Mouse (Mus musculus) ES-Bruce4 (cell line): ENCODE results near the gene Rcsd1. TPM values are rescaled to one million over a fixed set of nuclear protein-coding genes. Genes with fewer than 3 reads are reported as not detected.

Experiments used
- H3K27ac ChIP-seq: 2 replicates; pipeline ENCODE4 v1.5.1; 2012; ENCODE audit warnings: low read length, inconsistent platforms; ENCODE audit not compliant: insufficient read depth
- H3K27me3 ChIP-seq: 2 replicates; pipeline ENCODE4 v1.6.1; 2012; ENCODE audit warnings: mild to moderate bottlenecking, low read length, inconsistent platforms; ENCODE audit not compliant: control insufficient read depth, poor library complexity, insufficient read depth, severe bottlenecking
- H3K36me3 ChIP-seq: 2 replicates; pipeline ENCODE4 v1.6.1; 2012; ENCODE audit warnings: inconsistent platforms, mild to moderate bottlenecking, low read length, moderate library complexity; ENCODE audit not compliant: control insufficient read depth, poor library complexity, insufficient read depth, severe bottlenecking
- H3K4me1 ChIP-seq: one replicate; pipeline ENCODE4 v1.8.1; 2011; ENCODE audit warnings: low read length; ENCODE audit not compliant: control insufficient read depth, insufficient read depth
- H3K4me3 ChIP-seq: 2 replicates; pipeline ENCODE4 v1.5.1; 2011; ENCODE audit warnings: low read depth, mild to moderate bottlenecking, low read length
- H3K9ac ChIP-seq: 2 replicates; pipeline ENCODE4 v1.6.1; 2012; ENCODE audit warnings: low read depth, mild to moderate bottlenecking, inconsistent platforms; ENCODE audit not compliant: poor library complexity, severe bottlenecking
- H3K9me3 ChIP-seq: replicated peaks from 2 replicates; pipeline ENCODE4 v1.6.1; 2012; ENCODE audit warnings: mild to moderate bottlenecking, low read length, inconsistent platforms; ENCODE audit not compliant: control insufficient read depth, poor library complexity, insufficient read depth, severe bottlenecking
- CTCF ChIP-seq: IDR thresholded peaks from one replicate; pipeline ENCODE4 v1.8.1; 2011; ENCODE audit warnings: low read depth, low read length
- EP300 ChIP-seq: IDR thresholded peaks from 2 replicates; pipeline ENCODE4 v1.6.1; 2011; ENCODE audit warnings: low read depth, low read length; ENCODE audit not compliant: insufficient read depth
- POLR2A ChIP-seq: IDR thresholded peaks from one replicate; pipeline ENCODE4 v1.8.1; 2011; ENCODE audit warnings: low read length; ENCODE audit not compliant: insufficient read depth
- polyA plus RNA-seq: library from polyadenylated mRNA; stranded (reverse); fragments of >200 nt; gene quantifications from 2 replicates; pipeline ENCODE4 v1.2.4, GENCODE M21; 2011; ENCODE audit warnings: low read depth; ENCODE audit not compliant: missing spikeins, insufficient read depth, insufficient read length

Gene Rcsd1
- polyA plus RNA-seq, 1 experiment = 2.0 TPM

- no peak overlapping the region for H3K27ac ChIP-seq
- no peaks in the 10 kb centered on the region for H3K9me3 ChIP-seq
- TF ChIP-seq POLR2A = no peak
- no peak for TF ChIP-seq CTCF
- no peak for TF ChIP-seq EP300
- no peaks in the 10 kb centered on the region for H3K36me3 ChIP-seq
- H3K4me3 ChIP-seq = no peak overlapping the region
- H3K27me3 ChIP-seq = no peaks in the 10 kb centered on the region
- no peak overlapping the region for H3K9ac ChIP-seq
- no peaks in the 10 kb centered on the region for H3K4me1 ChIP-seq
These were observed 12.7 kb downstream of the Rcsd1 start for GRCm38 (mm10) chr1:165696870-165697269.

- no peak for TF ChIP-seq CTCF
- TF ChIP-seq POLR2A = no peak
- no peak for TF ChIP-seq EP300
- no peaks in the 10 kb centered on the region for H3K4me1 ChIP-seq
- no peak overlapping the region for H3K27ac ChIP-seq
These were observed 13.5 kb downstream of the Rcsd1 start for GRCm38 (mm10) chr1:165696040-165696439.

GRCm38 (mm10) chr1:165695392-165696014 is 14.1 kb downstream of the Rcsd1 start:
- Histone ChIP-seq H3K27me3 (no peaks in the 10 kb centered on the region), H3K4me1 (no peaks in the 10 kb centered on the region), H3K9ac (no peak overlapping the region), H3K27ac (no peak overlapping the region), H3K4me3 (no peak overlapping the region), H3K36me3 (no peaks in the 10 kb centered on the region), H3K9me3 (no peaks in the 10 kb centered on the region)
- no peak for TF ChIP-seq EP300
- no peak for TF ChIP-seq POLR2A
- no peak for TF ChIP-seq CTCF

More at GRCm38 (mm10) chr1:165696040-165696439, 13.5 kb downstream of the Rcsd1 start:
- H3K9ac ChIP-seq = no peak overlapping the region
- H3K27me3 ChIP-seq = no peaks in the 10 kb centered on the region
- H3K4me3 ChIP-seq = no peak overlapping the region
- no peaks in the 10 kb centered on the region for H3K36me3 ChIP-seq
- no peaks in the 10 kb centered on the region for H3K9me3 ChIP-seq

GRCm38 (mm10) chr1:165693856-165694255 is 15.7 kb downstream of the Rcsd1 start:
- Histone ChIP-seq H3K4me3 (no peak overlapping the region), H3K27me3 (no peaks in the 10 kb centered on the region), H3K4me1 (no peaks in the 10 kb centered on the region), H3K36me3 (no peaks in the 10 kb centered on the region), H3K9me3 (no peaks in the 10 kb centered on the region), H3K27ac (no peak overlapping the region), H3K9ac (no peak overlapping the region)
- TF ChIP-seq POLR2A (no peak), EP300 (no peak), CTCF (no peak)

GRCm38 (mm10) chr1:165691516-165691915 is 18.0 kb downstream of the Rcsd1 start:
- H3K9ac ChIP-seq = no peak overlapping the region
- TF ChIP-seq POLR2A = no peak
- no peak for TF ChIP-seq EP300
- TF ChIP-seq CTCF = no peak
- no peaks in the 10 kb centered on the region for H3K9me3 ChIP-seq
- H3K4me1 ChIP-seq = no peaks in the 10 kb centered on the region
- H3K27me3 ChIP-seq = no peaks in the 10 kb centered on the region
- H3K27ac ChIP-seq = no peak overlapping the region
- H3K36me3 ChIP-seq = no peaks in the 10 kb centered on the region
- H3K4me3 ChIP-seq = no peak overlapping the region

GRCm38 (mm10) chr1:165689845-165690244 is 19.7 kb downstream of the Rcsd1 start:
- Histone ChIP-seq H3K27ac (no peak overlapping the region), H3K4me1 (no peaks in the 10 kb centered on the region), H3K27me3 (no peaks in the 10 kb centered on the region), H3K9ac (no peak overlapping the region), H3K4me3 (no peak overlapping the region), H3K9me3 (no peaks in the 10 kb centered on the region), H3K36me3 (no peaks in the 10 kb centered on the region)
- TF ChIP-seq EP300 (no peak), CTCF (no peak), POLR2A (no peak)
